Mouse (Mus musculus) embryo, embryonic 10 days (tissue): ENCODE measurements around the gene Scaper.
A peak's percentile ranks its signal among the peaks of the same experiment; 100 is the strongest.

Source experiments
- DNase-seq: peaks from one replicate; pipeline ENCODE4 v3.0.0-alpha.2; 2015; ENCODE audit warnings: low spot score

The Scaper gene

GRCm38 (mm10) chr9:55608701-55609531 is 329.0 kb downstream of the Scaper start:
- DNase-seq = peak; percentile 64

- DNase-seq = no peak
These were observed 339.3 kb downstream of the Scaper start for GRCm38 (mm10) chr9:55598594-55598993.

- no peak for DNase-seq
These were observed 351.8 kb downstream of the Scaper start for GRCm38 (mm10) chr9:55586141-55586540.

GRCm38 (mm10) chr9:55581414-55581813 is 356.5 kb downstream of the Scaper start:
- DNase-seq = peak; percentile 53

- DNase-seq = no peak
These were observed 361.3 kb downstream of the Scaper start for GRCm38 (mm10) chr9:55576571-55576970.

GRCm38 (mm10) chr9:55571071-55571470 is 366.8 kb downstream of the Scaper start:
- no peak for DNase-seq

GRCm38 (mm10) chr9:55568466-55569159 is 369.3 kb downstream of the Scaper start:
- no peak for DNase-seq

GRCm38 (mm10) chr9:55560960-55561359 is 377.0 kb downstream of the Scaper start:
- DNase-seq = no peak

GRCm38 (mm10) chr9:55554986-55555385 is 382.9 kb downstream of the Scaper start:
- no peak for DNase-seq

- peak; percentile 48 for DNase-seq
These were observed 388.5 kb downstream of the Scaper start for GRCm38 (mm10) chr9:55549302-55549890.

GRCm38 (mm10) chr9:55548871-55549270 is 389.0 kb downstream of the Scaper start:
- no peak for DNase-seq

GRCm38 (mm10) chr9:55546176-55547010 is 391.5 kb downstream of the Scaper start:
- DNase-seq = peak; percentile 69

GRCm38 (mm10) chr9:55545556-55546175 is 392.3 kb downstream of the Scaper start:
- peak; percentile 9 for DNase-seq

- peak; percentile 59 for DNase-seq
These were observed 392.9 kb downstream of the Scaper start for GRCm38 (mm10) chr9:55544861-55545555.

GRCm38 (mm10) chr9:55543703-55544401 is 394.1 kb downstream of the Scaper start:
- peak; percentile 77 for DNase-seq

GRCm38 (mm10) chr9:55543336-55543702 is 394.6 kb downstream of the Scaper start:
- DNase-seq = peak; percentile 38

- peak; percentile 42 for DNase-seq
These were observed 395.3 kb downstream of the Scaper start for GRCm38 (mm10) chr9:55542366-55543325.

- DNase-seq = peak; percentile 54
These were observed 396.1 kb downstream of the Scaper start for GRCm38 (mm10) chr9:55541681-55542365.
